Mouse (Mus musculus) Patski (cell line): ENCODE measurements around the gene Fbxw11. TPM values are rescaled to one million over a fixed set of nuclear protein-coding genes. Genes with fewer than 3 reads are reported as not detected.
A peak's percentile ranks its signal among the peaks of the same experiment; 100 is the strongest.

Experiments used
- ATAC-seq: fragments of 100-300 bp; one replicate; pipeline ENCODE4 v1.8.0; 2021
- CTCF ChIA-PET: fragments of 350-600 bp; sonication (Branson Sonifier 250); formaldehyde crosslinking; loops from one replicate; lab custom pipeline; 2022; ENCODE audit warnings: inconsistent platforms; lab: Charles Lee
- POLR2A ChIA-PET: fragments of 350-600 bp; sonication (Branson Sonifier 250); formaldehyde crosslinking; loops from one replicate; lab custom pipeline; 2022; ENCODE audit warnings: antibody characterized with exemption, inconsistent platforms; lab: Charles Lee
- DNase-seq: peaks from one replicate; pipeline ENCODE4 v3.0.0-alpha.2; 2011; ENCODE audit warnings: low read depth, low spot score
- H3K27me3 ChIP-seq: fragments of 371-371 bp; one replicate; pipeline ENCODE4 v1.5.1; 2021
- CTCF ChIP-seq: fragments of 100-300 bp; IDR thresholded peaks from one replicate; pipeline ENCODE4 v1.5.1; 2021
- in situ Hi-C: fragments of 300-500 bp; cut with MboI; formaldehyde crosslinking; loops from 3 replicates; pipeline ENCODE4 v1.11.1; 2018; ENCODE audit warnings: low pct_unique_long_range_greater_than_20kb, mixed read lengths
- polyA plus RNA-seq: library from polyadenylated mRNA; unstranded; gene quantifications from one replicate; pipeline ENCODE4 v1.2.3, GENCODE M21; 2021

The Fbxw11 gene
- polyA plus RNA-seq: 92.4 TPM

DNA sequence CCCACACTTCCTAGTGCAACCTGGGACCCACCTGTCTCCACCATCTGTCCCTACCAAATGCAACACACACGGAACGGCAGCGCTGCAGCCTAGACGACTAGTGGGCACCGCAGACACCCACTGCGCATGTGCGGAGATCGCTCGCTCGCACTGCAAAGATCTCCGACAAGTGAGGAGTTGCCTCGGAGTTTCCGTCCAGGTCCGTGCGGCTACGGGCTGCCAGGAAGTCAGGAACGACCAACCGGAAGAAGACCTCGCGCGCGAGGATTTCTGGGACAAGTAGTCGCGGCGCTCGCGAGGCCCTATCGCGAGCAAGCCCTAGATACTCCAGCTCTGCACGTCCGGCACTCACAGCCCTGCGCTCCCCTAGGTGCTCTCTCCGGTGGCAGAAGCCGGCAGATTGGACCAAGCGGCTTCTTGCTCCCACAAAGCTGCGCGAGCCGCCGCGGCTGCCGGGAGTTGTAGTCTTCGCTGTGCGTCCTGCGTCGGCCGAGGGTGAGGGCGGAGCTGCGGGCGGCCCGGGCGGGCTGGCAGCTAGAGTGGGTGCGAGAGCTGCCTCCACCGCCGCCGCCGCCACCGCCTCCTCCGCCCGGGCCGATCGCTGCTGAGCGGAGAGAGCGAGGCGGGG is at the start of gene Fbxw11:
Fbxw11 (plus strand) TSS at position 476 of the 628 bp plus-strand sequence.
- TF ChIP-seq CTCF: no peak
- ATAC-seq (peak; percentile 93), DNase-seq (peak; percentile 73)
- no peaks in the 10 kb centered on the region for H3K27me3 ChIP-seq
- in situ Hi-C loops: no loop called here
- POLR2A ChIA-PET: interaction anchor here (0.7 kb wide), 1 partner anchor 39 kb away, joined by 3 read pairs; no protein-coding TSS in a partner anchor
- CTCF ChIA-PET: interaction anchor here (0.5 to 2.4 kb wide), 7 partner anchors 19 to 66 kb away, joined by 3 to 5 read pairs (median 3); no protein-coding TSS in a partner anchor

GRCm38 (mm10) chr11:32593081-32593480 is 49.4 kb upstream of the Fbxw11 start:
- ChIA-PET POLR2A (interaction anchor here (0.6 kb wide), 1 partner anchor 711 kb away, joined by 3 read pairs; no protein-coding TSS in a partner anchor), CTCF (interaction anchor here (1.0 to 3.4 kb wide), 9 partner anchors 9 to 143 kb away, joined by 3 to 14 read pairs (median 5); no protein-coding TSS in a partner anchor)
- TF ChIP-seq CTCF: no peak
- no peak for DNase-seq
- no peak for ATAC-seq
- H3K27me3 ChIP-seq: no peaks in the 10 kb centered on the region
- in situ Hi-C loops: loop anchor here (5.0 kb wide), 1 partner anchor 141 kb away; no protein-coding TSS in a partner anchor

DNA sequence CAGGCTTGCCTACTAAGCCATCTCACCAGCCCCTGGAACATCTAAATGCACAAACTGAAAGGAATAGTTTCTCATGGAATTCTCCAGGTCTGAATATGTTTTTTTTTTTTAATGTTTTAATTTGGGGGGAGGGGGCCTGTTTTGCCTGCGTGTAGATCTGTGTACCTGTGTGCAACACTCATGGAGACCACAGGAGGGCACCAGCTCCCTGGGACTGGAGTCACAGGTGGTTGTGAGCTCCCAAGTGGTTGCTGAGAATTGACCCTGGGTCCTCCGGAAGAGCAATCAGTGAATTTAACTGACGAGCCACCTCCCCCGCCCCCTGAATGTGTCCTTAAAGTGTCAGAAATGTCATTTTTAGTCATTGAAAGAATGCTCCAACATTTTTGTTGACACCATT is 48.4 kb upstream of the Fbxw11 start:
- in situ Hi-C loops: loop anchor here (5.0 kb wide), 1 partner anchor 142 kb away; no protein-coding TSS in a partner anchor
- ChIA-PET POLR2A (no interaction called here), CTCF (interaction anchor here (1.7 to 1.8 kb wide), 2 partner anchors 10 to 41 kb away, joined by 4 to 5 read pairs; no protein-coding TSS in a partner anchor)
- H3K27me3 ChIP-seq: no peaks in the 10 kb centered on the region
- no peak for TF ChIP-seq CTCF
- ATAC-seq (no peak), DNase-seq (no peak)

DNA sequence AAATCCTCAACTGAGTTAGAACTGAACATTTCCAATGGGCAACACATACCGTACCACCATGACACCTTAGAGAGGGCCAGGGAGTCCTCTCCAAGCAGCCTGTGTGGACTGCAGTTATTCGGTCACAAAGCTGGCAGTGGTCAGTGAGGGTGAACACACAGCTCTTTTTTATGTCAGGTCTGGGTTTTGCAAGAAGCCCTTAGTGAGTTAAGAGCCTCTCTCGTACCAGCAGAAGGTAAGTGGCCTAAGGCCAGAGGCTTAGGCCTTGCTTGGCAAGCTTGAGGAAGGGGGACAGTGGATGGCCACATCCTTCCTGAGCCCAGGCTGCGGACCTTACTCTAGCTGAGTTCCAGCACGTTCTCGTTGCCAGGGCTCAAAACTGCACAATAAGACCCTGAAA is 42.2 kb upstream of the Fbxw11 start:
- ChIA-PET CTCF (interaction anchor here (1.5 kb wide), 1 partner anchor 10 kb away, joined by 5 read pairs; no protein-coding TSS in a partner anchor), POLR2A (no interaction called here)
- ATAC-seq: no peak
- no peak for TF ChIP-seq CTCF
- no peak for DNase-seq
- in situ Hi-C loops: no loop called here
- no peaks in the 10 kb centered on the region for H3K27me3 ChIP-seq

DNA sequence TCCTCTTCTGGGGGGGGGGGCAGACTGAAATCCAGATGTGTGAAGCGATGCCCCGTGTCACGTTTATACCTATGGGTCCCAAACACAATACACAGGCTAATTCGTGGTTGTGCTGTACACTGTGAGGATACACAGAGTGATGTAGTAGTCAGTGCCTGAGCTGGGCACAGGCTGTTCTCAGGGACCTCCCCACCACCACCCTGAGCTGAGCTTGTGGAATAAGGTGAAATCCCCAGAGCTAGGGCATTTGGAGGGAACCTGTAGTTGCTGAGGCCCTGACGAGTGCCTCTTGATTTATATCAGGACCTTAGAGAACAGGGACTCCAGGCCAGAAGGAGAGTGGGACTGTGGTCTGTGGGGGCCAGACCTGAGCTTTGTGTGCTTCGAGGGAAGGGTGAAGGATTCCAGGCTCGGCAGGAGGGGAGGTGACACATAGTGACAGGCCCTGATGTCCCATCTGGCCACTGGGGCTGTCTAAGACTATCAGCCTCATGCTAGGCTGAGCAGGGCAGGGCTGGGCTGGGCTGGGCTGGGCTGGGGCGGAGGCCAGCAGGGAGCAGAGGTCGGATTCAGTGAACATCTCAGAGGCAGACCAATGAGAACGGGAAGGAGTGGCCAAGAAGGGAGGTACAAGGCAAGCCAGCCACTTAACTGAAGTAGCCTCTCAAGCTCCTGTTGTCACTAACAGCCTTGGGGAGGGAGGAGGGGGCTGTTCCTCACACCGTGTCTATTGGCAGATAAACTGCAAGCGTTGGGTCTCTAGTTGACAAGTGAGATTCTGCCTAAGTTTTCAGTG is 40.8 kb upstream of the Fbxw11 start:
- no peak for TF ChIP-seq CTCF
- ChIA-PET POLR2A (interaction anchor here (0.6 kb wide), 1 partner anchor 35 kb away, joined by 4 read pairs; no protein-coding TSS in a partner anchor), CTCF (no interaction called here)
- in situ Hi-C loops: no loop called here
- DNase-seq (no peak), ATAC-seq (no peak)
- H3K27me3 ChIP-seq: no peaks in the 10 kb centered on the region

GRCm38 (mm10) chr11:32604663-32605062 is 37.9 kb upstream of the Fbxw11 start:
- CTCF ChIA-PET: interaction anchor here (1.2 to 2.0 kb wide), 3 partner anchors 12 to 45 kb away, joined by 3 to 7 read pairs (median 4); no protein-coding TSS in a partner anchor
- in situ Hi-C loops: no loop called here
- ATAC-seq: peak; percentile 22
- DNase-seq: no peak
- POLR2A ChIA-PET: interaction anchor here (1.0 kb wide), 1 partner anchor 13 kb away, joined by 4 read pairs; no protein-coding TSS in a partner anchor
- no peak for TF ChIP-seq CTCF
- H3K27me3 ChIP-seq: no peaks in the 10 kb centered on the region

- no peak for TF ChIP-seq CTCF
- in situ Hi-C loops: no loop called here
- DNase-seq (peak; percentile 77), ATAC-seq (peak; percentile 88)
- POLR2A ChIA-PET: interaction anchor here (1.0 kb wide), 1 partner anchor 13 kb away, joined by 4 read pairs; no protein-coding TSS in a partner anchor
- H3K27me3 ChIP-seq: no peaks in the 10 kb centered on the region
- CTCF ChIA-PET: interaction anchor here (1.2 to 2.0 kb wide), 3 partner anchors 11 to 45 kb away, joined by 3 to 7 read pairs (median 4); no protein-coding TSS in a partner anchor
These were observed 37.2 kb upstream of the Fbxw11 start for GRCm38 (mm10) chr11:32605131-32605860.

- ChIA-PET POLR2A (no interaction called here), CTCF (interaction anchor here (1.2 to 2.0 kb wide), 2 partner anchors 10 to 46 kb away, joined by 3 to 4 read pairs; no protein-coding TSS in a partner anchor)
- ATAC-seq (no peak), DNase-seq (no peak)
- in situ Hi-C loops: no loop called here
- no peaks in the 10 kb centered on the region for H3K27me3 ChIP-seq
- no peak for TF ChIP-seq CTCF
These were observed 36.6 kb upstream of the Fbxw11 start for GRCm38 (mm10) chr11:32605907-32606306.

DNA sequence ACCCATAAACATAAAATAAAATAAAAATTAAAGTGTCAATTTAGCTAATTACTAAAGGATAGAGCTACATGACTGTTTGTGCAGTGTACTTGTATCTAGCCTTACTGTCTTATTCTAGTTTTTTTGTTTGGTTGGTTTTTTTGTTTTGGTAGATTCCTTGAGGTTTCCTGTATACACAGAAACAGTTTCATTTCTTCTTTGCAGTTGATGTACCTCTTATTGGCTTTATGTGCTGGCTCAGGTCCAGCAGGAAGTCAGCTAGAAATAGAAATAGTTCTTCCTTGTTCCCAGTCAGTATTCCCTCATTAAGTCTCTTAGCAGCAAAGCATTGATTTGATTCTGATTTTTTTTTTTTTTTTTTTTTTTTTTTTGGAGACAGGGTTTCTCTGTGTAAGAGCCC is 35.2 kb upstream of the Fbxw11 start:
- no peak for ATAC-seq
- TF ChIP-seq CTCF: no peak
- H3K27me3 ChIP-seq: no peaks in the 10 kb centered on the region
- no peak for DNase-seq
- CTCF ChIA-PET: interaction anchor here (1.3 kb wide), 1 partner anchor 47 kb away, joined by 3 read pairs; no protein-coding TSS in a partner anchor
- in situ Hi-C loops: no loop called here
- POLR2A ChIA-PET: no interaction called here
